Mouse (Mus musculus): ENCODE measurements around the gene Thyn1.

GRCm38 (mm10) chr9:27023681-27024080 lies 24.2 kb downstream of the Thyn1 start:
- TF ChIP-seq CTCF (IDR thresholded peaks at IDR 0.05): no peak
- TF ChIP-seq POLR2A (IDR thresholded peaks at IDR 0.05; ENCODE audit: insufficient read depth, low read depth, low read length): no peak
